Mouse (Mus musculus) embryonic facial prominence, embryonic 15.5 days (tissue): ENCODE data around the gene Pnpla7. TPM values are rescaled to one million over a fixed set of nuclear protein-coding genes. Genes with fewer than 3 reads are reported as not detected.
"Not testable (repeated sequence)": the region's sequence is repeated elsewhere in the genome, so short reads cannot be mapped to it uniquely, and the experiment has no call there.

Experiments used
- ATAC-seq: fragments of 200-750 bp; cut with Nextera tagmentation; 2 replicates; pipeline ENCODE4 v1.8.0; 2017; ENCODE audit warnings: low read depth, moderate TSS enrichment; ENCODE audit not compliant: insufficient number of reproducible peaks, low FRiP score, low TSS enrichment
- H3K27ac ChIP-seq: fragments of 300-500 bp; sonication (generic); replicated peaks from 2 replicates; pipeline ENCODE4 v1.5.1; 2015; ENCODE audit warnings: mild to moderate bottlenecking, inconsistent platforms
- H3K27me3 ChIP-seq: fragments of 300-500 bp; sonication (generic); 2 replicates; pipeline ENCODE4 v1.6.1; 2015; ENCODE audit warnings: inconsistent platforms
- H3K36me3 ChIP-seq: fragments of 300-500 bp; sonication (generic); 2 replicates; pipeline ENCODE4 v1.6.1; 2015; ENCODE audit warnings: mild to moderate bottlenecking, inconsistent platforms
- H3K4me1 ChIP-seq: fragments of 300-500 bp; sonication (generic); 2 replicates; pipeline ENCODE4 v1.6.1; 2015; ENCODE audit warnings: inconsistent platforms
- H3K4me2 ChIP-seq: fragments of 300-500 bp; sonication (generic); replicated peaks from 2 replicates; pipeline ENCODE4 v1.6.1; 2015; ENCODE audit warnings: mild to moderate bottlenecking, inconsistent platforms
- H3K4me3 ChIP-seq: fragments of 300-500 bp; sonication (generic); replicated peaks from 2 replicates; pipeline ENCODE4 v1.5.1; 2015; ENCODE audit warnings: mild to moderate bottlenecking, inconsistent platforms
- H3K9ac ChIP-seq: fragments of 300-500 bp; sonication (generic); 2 replicates; pipeline ENCODE4 v1.6.1; 2015; ENCODE audit warnings: inconsistent platforms
- H3K9me3 ChIP-seq: fragments of 300-500 bp; sonication (generic); replicated peaks from 2 replicates; pipeline ENCODE4 v1.6.1; 2016; ENCODE audit warnings: inconsistent platforms
- WGBS: fragments of 180-500 bp; shearing (Covaris S2); methylation state at CpG from one replicate; pipeline ENCODE4 v1.1.7; 2015; 5-methylcytosine and 5-hydroxymethylcytosine counted together
- polyA plus RNA-seq: library from polyadenylated mRNA; unstranded; fragments of >200 nt; fragmentation: Nextera tagmentation; extraction: Ambion mirVana; gene quantifications from 2 replicates; pipeline ENCODE4 v1.2.1, GENCODE M21; 2015

The Pnpla7 gene
- 8.5 and 9.7 TPM in 2 replicates for polyA plus RNA-seq

GRCm38 (mm10) chr2:24975704-24976297 is at the start of gene Pnpla7:
Pnpla7 (plus strand) TSS chr2:24976033.
- peak; percentile 79 for ATAC-seq
- H3K4me3 ChIP-seq = peak within 1 kb of the TSS; percentile 89
- H3K4me1 ChIP-seq = peaks cover 20% of the 10 kb centered on the region
- no peaks in the 10 kb centered on the region for H3K9me3 ChIP-seq
- H3K4me2 ChIP-seq = peak within 1 kb of the TSS; percentile 94
- H3K36me3 ChIP-seq = peaks cover 25% of the 10 kb centered on the region
- no peaks in the 10 kb centered on the region for H3K27me3 ChIP-seq
- H3K27ac ChIP-seq = peak within 1 kb of the TSS; percentile 95
- 0% methylated on average over 16 of the region's 16 CpGs for WGBS
- peak within 1 kb of the TSS; percentile 87 for H3K9ac ChIP-seq

GRCm38 (mm10) chr2:24926345-24926964 is 49.4 kb upstream of the Pnpla7 start:
- no peak overlapping the region for H3K4me3 ChIP-seq
- H3K4me2 ChIP-seq = no peak overlapping the region
- 82% methylated on average over 9 of the region's 9 CpGs for WGBS
- peaks cover 5% of the 10 kb centered on the region; the same call in 1 of the 2 replicates for H3K4me1 ChIP-seq
- H3K9ac ChIP-seq = no peak overlapping the region
- no peaks in the 10 kb centered on the region for H3K27me3 ChIP-seq
- no peak overlapping the region for H3K27ac ChIP-seq
- no peak for ATAC-seq
- no peaks in the 10 kb centered on the region for H3K9me3 ChIP-seq
- H3K36me3 ChIP-seq = peaks cover 7% of the 10 kb centered on the region; the same call in 1 of the 2 replicates

- H3K27me3 ChIP-seq = no peaks in the 10 kb centered on the region
- H3K4me1 ChIP-seq = peaks cover 5% of the 10 kb centered on the region; the same call in 1 of the 2 replicates
- H3K36me3 ChIP-seq = peaks cover 7% of the 10 kb centered on the region; the same call in 1 of the 2 replicates
- no peak overlapping the region for H3K4me2 ChIP-seq
- H3K9me3 ChIP-seq = no peaks in the 10 kb centered on the region
- 64% methylated on average over 7 of the region's 7 CpGs for WGBS
- ATAC-seq = no peak
- H3K27ac ChIP-seq = no peak overlapping the region; the same call in 1 of the 2 replicates
- H3K9ac ChIP-seq = no peak overlapping the region
- no peak overlapping the region for H3K4me3 ChIP-seq
Measured at GRCm38 (mm10) chr2:24926965-24927358, 48.9 kb upstream of the Pnpla7 start.

GRCm38 (mm10) chr2:24927810-24928479 is 47.9 kb upstream of the Pnpla7 start:
- Histone ChIP-seq H3K27me3 (no peaks in the 10 kb centered on the region), H3K9ac (no peak overlapping the region), H3K36me3 (peaks cover 7% of the 10 kb centered on the region; the same call in 1 of the 2 replicates), H3K4me3 (no peak overlapping the region), H3K4me2 (no peak overlapping the region), H3K4me1 (peaks cover 5% of the 10 kb centered on the region; the same call in 1 of the 2 replicates), H3K27ac (peak overlapping the region; percentile 53), H3K9me3 (no peaks in the 10 kb centered on the region)
- WGBS = 60% methylated on average over 4 of the region's 4 CpGs
- ATAC-seq = no peak

GRCm38 (mm10) chr2:24929119-24929518 is 46.7 kb upstream of the Pnpla7 start:
- WGBS = 51% methylated on average over 2 of the region's 2 CpGs
- H3K27ac ChIP-seq = no peak overlapping the region
- no peak overlapping the region for H3K4me3 ChIP-seq
- no peak overlapping the region for H3K4me2 ChIP-seq
- no peaks in the 10 kb centered on the region for H3K27me3 ChIP-seq
- peaks cover 13% of the 10 kb centered on the region for H3K4me1 ChIP-seq
- no peak for ATAC-seq
- H3K9ac ChIP-seq = no peak overlapping the region
- no peaks in the 10 kb centered on the region for H3K9me3 ChIP-seq
- H3K36me3 ChIP-seq = peaks cover 7% of the 10 kb centered on the region; the same call in 1 of the 2 replicates

GRCm38 (mm10) chr2:24929593-24929992 is 46.2 kb upstream of the Pnpla7 start:
- no peak overlapping the region for H3K9ac ChIP-seq
- H3K27me3 ChIP-seq = no peaks in the 10 kb centered on the region
- 91% methylated on average over 5 of the region's 5 CpGs for WGBS
- H3K9me3 ChIP-seq = no peaks in the 10 kb centered on the region
- H3K4me1 ChIP-seq = peaks cover 18% of the 10 kb centered on the region
- no peak overlapping the region for H3K4me3 ChIP-seq
- H3K4me2 ChIP-seq = no peak overlapping the region
- peaks cover 7% of the 10 kb centered on the region; the same call in 1 of the 2 replicates for H3K36me3 ChIP-seq
- H3K27ac ChIP-seq = no peak overlapping the region
- ATAC-seq = no peak

- H3K4me1 ChIP-seq = peaks cover 23% of the 10 kb centered on the region
- H3K27ac ChIP-seq = peak overlapping the region; percentile 86
- H3K4me3 ChIP-seq = peak overlapping the region; percentile 73
- H3K27me3 ChIP-seq = no peaks in the 10 kb centered on the region
- 4% methylated on average over 19 of the region's 19 CpGs for WGBS
- peak overlapping the region; percentile 97 for H3K4me2 ChIP-seq
- peak; percentile 49 for ATAC-seq
- no peaks in the 10 kb centered on the region for H3K9me3 ChIP-seq
- peak overlapping the region; percentile 71 for H3K9ac ChIP-seq
- no peaks in the 10 kb centered on the region for H3K36me3 ChIP-seq
Measured at GRCm38 (mm10) chr2:24934441-24934963, 41.3 kb upstream of the Pnpla7 start.

GRCm38 (mm10) chr2:24935057-24935796 is 40.6 kb upstream of the Pnpla7 start, which contains the start of gene Arrdc1:
Arrdc1 (minus strand) TSS chr2:24935252.
- Histone ChIP-seq H3K27ac (peak within 1 kb of the TSS; percentile 86), H3K9me3 (no peaks in the 10 kb centered on the region), H3K4me2 (peak within 1 kb of the TSS; percentile 97), H3K4me3 (peak within 1 kb of the TSS; percentile 73), H3K4me1 (peaks cover 23% of the 10 kb centered on the region), H3K9ac (peak within 1 kb of the TSS; percentile 71), H3K36me3 (no peaks in the 10 kb centered on the region), H3K27me3 (no peaks in the 10 kb centered on the region)
- peak; percentile 91 for ATAC-seq
- under 1% methylated on average over 46 of the region's 49 CpGs for WGBS

- Histone ChIP-seq H3K9me3 (no peaks in the 10 kb centered on the region), H3K4me1 (no peaks in the 10 kb centered on the region), H3K27me3 (no peaks in the 10 kb centered on the region), H3K36me3 (no peaks in the 10 kb centered on the region), H3K9ac (no peak overlapping the region), H3K4me3 (no peak overlapping the region), H3K4me2 (no peak overlapping the region), H3K27ac (no peak overlapping the region)
- 69% methylated on average over 4 of the region's 4 CpGs for WGBS
- ATAC-seq = no peak
Measured at GRCm38 (mm10) chr2:24942092-24942491, 33.7 kb upstream of the Pnpla7 start.

GRCm38 (mm10) chr2:24944304-24944703 is 31.5 kb upstream of the Pnpla7 start:
- not testable (repeated sequence) for H3K9ac ChIP-seq, H3K27me3 ChIP-seq, ATAC-seq, H3K9me3 ChIP-seq, H3K36me3 ChIP-seq, H3K4me3 ChIP-seq, H3K4me2 ChIP-seq, H3K4me1 ChIP-seq, H3K27ac ChIP-seq
- 58% methylated on average over 2 of the region's 2 CpGs for WGBS
